Mouse (Mus musculus): ENCODE data around the gene Pth2r.

- TF ChIP-seq POLR2A (IDR thresholded peaks at IDR 0.05; ENCODE audit: control insufficient read depth, low read depth, low read length) (no peak), CTCF (IDR thresholded peaks at IDR 0.05; ENCODE audit: control insufficient read depth, insufficient read depth, insufficient replicate concordance, low read depth, low read length) (no peak)
These were observed 33.2 kb downstream of the Pth2r start for GRCm38 (mm10) chr1:65315022-65315407.
